Comparison of ENCODE assay signal across 18 mouse cellular contexts in the genomic region with DNA sequence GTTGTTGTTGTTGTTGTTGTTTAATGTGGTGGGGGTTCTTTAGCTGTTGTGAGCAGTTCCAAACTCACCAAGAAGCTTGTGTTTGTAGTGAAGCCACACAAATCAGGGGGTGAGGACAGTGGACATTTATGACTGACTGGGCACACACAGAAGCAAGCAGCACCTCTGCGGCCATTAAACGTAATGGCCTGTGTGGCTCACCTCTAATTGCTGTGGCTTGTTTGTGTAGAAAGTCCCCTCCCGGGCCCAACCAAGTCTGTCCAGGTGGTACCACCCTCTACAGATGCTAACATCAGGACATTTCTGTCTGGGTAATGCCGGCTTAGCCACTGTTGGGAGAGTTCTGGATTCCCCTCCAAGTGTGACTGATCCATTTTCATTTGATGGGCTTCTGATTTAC. TPM values are rescaled to one million over a fixed set of nuclear protein-coding genes. Genes with fewer than 3 reads are reported as not detected.
A peak's percentile ranks its signal among the peaks of the same experiment; 100 is the strongest.
DNase-seq lines count a peak whose midpoint lies in the region; ATAC-seq and TF ChIP-seq lines count a peak whose summit lies in the region.
"Had no signal": no experiment of that assay in that cellular context is flagged by ENCODE, and none has a peak within 500 bp of the region (broad histone marks: within the 10 kb centered on the region; RNA-seq: fewer than 3 reads in every experiment).

No protein-coding gene starts in this region.

- no peaks in the 10 kb centered on the region for H3K9me3 ChIP-seq in intestine, embryonic 14.5 days (ENCODE audit: control insufficient read depth, low read length)
- no peaks in the 10 kb centered on the region for H3K9me3 ChIP-seq in intestine, embryonic 15.5 days
- no peaks in the 10 kb centered on the region for H3K9me3 ChIP-seq in liver, embryonic 11.5 days (ENCODE audit: control insufficient read depth, low read length)
- H3K9me3 ChIP-seq: embryonic facial prominence, embryonic 13.5 days; heart, embryonic 13.5 days; hindbrain, embryonic 15.5 days had no signal

- no peak overlapping the region for H3K9ac ChIP-seq in intestine, embryonic 14.5 days (ENCODE audit: low read length)
- no peak overlapping the region for H3K9ac ChIP-seq in intestine, embryonic 15.5 days
- no peak overlapping the region for H3K9ac ChIP-seq in liver, embryonic 11.5 days (ENCODE audit: low read depth, low read length)
- H3K9ac ChIP-seq: embryonic facial prominence, embryonic 13.5 days; heart, embryonic 13.5 days; hindbrain, embryonic 15.5 days had no signal

- H3K4me1 ChIP-seq in intestine, embryonic 14.5 days (replicated peaks; ENCODE audit: control insufficient read depth, insufficient read depth, low read length) = peaks cover 10% of the 10 kb centered on the region; the same call in 1 of the 2 replicates
- H3K4me1 ChIP-seq in intestine, embryonic 15.5 days (replicated peaks) = peaks cover 15% of the 10 kb centered on the region
- H3K4me1 ChIP-seq in liver, embryonic 11.5 days (replicated peaks; ENCODE audit: control insufficient read depth, insufficient read depth, low read length) = no peaks in the 10 kb centered on the region
- H3K4me1 ChIP-seq: hindbrain, embryonic 15.5 days had no signal

- H3K27me3 ChIP-seq in intestine, embryonic 14.5 days (replicated peaks; ENCODE audit: control insufficient read depth, insufficient read depth, low read length) = no peaks in the 10 kb centered on the region
- H3K27me3 ChIP-seq in intestine, embryonic 15.5 days (replicated peaks) = no peaks in the 10 kb centered on the region
- no peaks in the 10 kb centered on the region for H3K27me3 ChIP-seq in liver, embryonic 11.5 days (replicated peaks; ENCODE audit: control insufficient read depth, insufficient read depth, low read length)
- H3K27me3 ChIP-seq: embryonic facial prominence, embryonic 13.5 days; heart, embryonic 13.5 days; hindbrain, embryonic 15.5 days had no signal

- intact Hi-C loops in gastrocnemius, adult 2 months (cut with DNase I) = no loop called here

- H3K4me2 ChIP-seq in intestine, embryonic 14.5 days (ENCODE audit: low read length) = no peak overlapping the region
- no peak overlapping the region for H3K4me2 ChIP-seq in intestine, embryonic 15.5 days (replicated peaks)
- no peak overlapping the region for H3K4me2 ChIP-seq in liver, embryonic 11.5 days
- H3K4me2 ChIP-seq: embryonic facial prominence, embryonic 13.5 days; heart, embryonic 13.5 days; hindbrain, embryonic 15.5 days had no signal

- no peak overlapping the region for H3K27ac ChIP-seq in intestine, embryonic 14.5 days (ENCODE audit: low read depth)
- no peak overlapping the region for H3K27ac ChIP-seq in intestine, embryonic 15.5 days
- H3K27ac ChIP-seq in liver, embryonic 11.5 days (ENCODE audit: low read depth, low read length) = no peak overlapping the region
- H3K27ac ChIP-seq in gastrocnemius, adult 2 months = no peak overlapping the region
- H3K27ac ChIP-seq: embryonic facial prominence, embryonic 13.5 days; heart, embryonic 13.5 days; hindbrain, embryonic 15.5 days had no signal

- H3K36me3 ChIP-seq in intestine, embryonic 14.5 days (ENCODE audit: control insufficient read depth, insufficient read depth, low read length) = no peaks in the 10 kb centered on the region
- H3K36me3 ChIP-seq in intestine, embryonic 15.5 days = no peaks in the 10 kb centered on the region
- H3K36me3 ChIP-seq in liver, embryonic 11.5 days (ENCODE audit: control insufficient read depth, insufficient read depth, low read length) = no peaks in the 10 kb centered on the region
- H3K36me3 ChIP-seq: embryonic facial prominence, embryonic 13.5 days; heart, embryonic 13.5 days; hindbrain, embryonic 15.5 days had no signal

- H3K4me3 ChIP-seq in intestine, embryonic 14.5 days (ENCODE audit: low read depth, low read length) = no peak overlapping the region
- no peak overlapping the region for H3K4me3 ChIP-seq in intestine, embryonic 15.5 days (replicated peaks)
- H3K4me3 ChIP-seq in liver, embryonic 11.5 days (ENCODE audit: low read depth, low read length) = no peak overlapping the region
- H3K4me3 ChIP-seq in gastrocnemius, adult 2 months = no peak overlapping the region
- H3K4me3 ChIP-seq: embryonic facial prominence, embryonic 13.5 days; heart, embryonic 13.5 days; hindbrain, embryonic 15.5 days had no signal

- peak; percentile 18 for DNase-seq in intestine, embryonic 14.5 days (ENCODE audit: low spot score)
- peak; percentile 14 for DNase-seq in liver, embryonic 11.5 days (ENCODE audit: low spot score)
- no peak for DNase-seq in liver
- DNase-seq in urinary bladder, postnatal 10 days (ENCODE audit: low spot score) = peak; percentile 3
- DNase-seq in urinary bladder, postnatal 4 days (ENCODE audit: low spot score in 2 of 2) = no peak
- DNase-seq in gastrocnemius, adult 2 months = no peak
- DNase-seq: adrenal gland, adult 2 months; adrenal gland, postnatal 25 days; cerebellum, adult 18-20 months; cerebellum, adult 9-11 months; cerebellum, postnatal 36 days; gastrocnemius, postnatal 14 days; heart, postnatal 36 days had no signal

- ATAC-seq in intestine, embryonic 14.5 days (replicated peaks; ENCODE audit: low FRiP score, low TSS enrichment, low read depth) = no peak
- no peak for ATAC-seq in intestine, embryonic 15.5 days
- no peak for ATAC-seq in liver, embryonic 11.5 days (replicated peaks; ENCODE audit: low FRiP score)
- ATAC-seq: forebrain, embryonic 16.5 days had no signal

- 69% methylated on average over 4 of the region's 4 CpGs for WGBS in intestine, embryonic 14.5 days
- WGBS in intestine, embryonic 15.5 days = 78% methylated on average over 4 of the region's 4 CpGs
- 82% methylated on average over 4 of the region's 4 CpGs for WGBS in liver, embryonic 11.5 days

- TF ChIP-seq CTCF in gastrocnemius, adult 2 months (IDR thresholded peaks at IDR 0.05) = no peak

RNA-seq across cellular contexts. Expression of gene Stx16, which starts 56.1 kb away (rescaled TPM):
- polyA plus RNA-seq in intestine, embryonic 14.5 days (2014; fragmentation: Nextera tagmentation; extraction: Ambion mirVana) = 9.2 and 10.0 TPM in 2 replicates
- 8.5 and 10.6 TPM in 2 replicates for polyA plus RNA-seq in intestine, embryonic 15.5 days (2015; fragmentation: Nextera tagmentation; extraction: Ambion mirVana)
- polyA plus RNA-seq in liver, embryonic 11.5 days (2014; fragmentation: Nextera tagmentation; extraction: Ambion mirVana) = 7.2 and 9.6 TPM in 2 replicates
- total RNA-seq in gastrocnemius, adult 2 months (2021) = 10 to 100 TPM; 19.9 to 21.1 TPM

Comparison
In these comparisons a context has a peak if more than half of its experiments do, and no peak if none do; other contexts are left out.
1. DNase-seq: peak in intestine, embryonic 14.5 days (single experiment), liver, embryonic 11.5 days (single experiment) and urinary bladder, postnatal 10 days (single experiment); none in liver (single experiment), urinary bladder, postnatal 4 days (0 of 2) and gastrocnemius, adult 2 months (single experiment).